Comparison of ENCODE assay signal across 8 mouse cellular contexts in genomic region chr5:114587908-114588307, GRCm38 (mm10). TPM values are rescaled to one million over a fixed set of nuclear protein-coding genes. Genes with fewer than 3 reads are reported as not detected.
DNase-seq lines count a peak whose midpoint lies in the region; ATAC-seq lines count a peak whose summit lies in the region.

No protein-coding gene starts in this region.

- H3K4me2 ChIP-seq in forebrain, embryonic 11.5 days (ENCODE audit: low read depth, low read length, severe bottlenecking): no peak overlapping the region
- no peak overlapping the region for H3K4me2 ChIP-seq in forebrain, embryonic 16.5 days (ENCODE audit: low read length)
- no peak overlapping the region for H3K4me2 ChIP-seq in embryonic facial prominence, embryonic 14.5 days (ENCODE audit: low read depth, low read length)
- no peak overlapping the region for H3K4me2 ChIP-seq in liver, embryonic 11.5 days

- peaks cover 75% of the 10 kb centered on the region for H3K4me1 ChIP-seq in forebrain, embryonic 11.5 days (replicated peaks; ENCODE audit: control insufficient read depth, insufficient read depth, low read length)
- H3K4me1 ChIP-seq in forebrain, embryonic 16.5 days (replicated peaks; ENCODE audit: control insufficient read depth, insufficient read depth, low read length): peaks cover 72% of the 10 kb centered on the region
- peaks cover 12% of the 10 kb centered on the region for H3K4me1 ChIP-seq in embryonic facial prominence, embryonic 14.5 days (ENCODE audit: control insufficient read depth, insufficient read depth, low read length)
- peaks cover 55% of the 10 kb centered on the region for H3K4me1 ChIP-seq in liver, embryonic 11.5 days (replicated peaks; ENCODE audit: control insufficient read depth, insufficient read depth, low read length)

- peak; percentile 80 for DNase-seq in forebrain, embryonic 11.5 days (ENCODE audit: low spot score)
- DNase-seq in CD4-positive helper T cell, adult 2 months (ENCODE audit: low read depth, low spot score): peak; percentile 59
- peak; percentile 87 for DNase-seq in embryonic facial prominence, embryonic 14.5 days (ENCODE audit: low spot score)
- peak; percentile 69 for DNase-seq in liver, embryonic 11.5 days (ENCODE audit: low spot score)
- peak; percentile 68 to 78 for DNase-seq in spleen, adult 18-20 months
- DNase-seq in layer of hippocampus, postnatal 36 days: no peak
- DNase-seq in right cerebral cortex, postnatal 4 days: no peak

- no peak overlapping the region for H3K27ac ChIP-seq in forebrain, embryonic 11.5 days (ENCODE audit: low read depth, low read length)
- H3K27ac ChIP-seq in forebrain, embryonic 16.5 days (ENCODE audit: low read length): no peak overlapping the region
- H3K27ac ChIP-seq in embryonic facial prominence, embryonic 14.5 days (replicated peaks; ENCODE audit: low read depth, low read length): no peak overlapping the region
- no peak overlapping the region for H3K27ac ChIP-seq in liver, embryonic 11.5 days (ENCODE audit: low read depth, low read length)

- H3K27me3 ChIP-seq in forebrain, embryonic 11.5 days (ENCODE audit: control insufficient read depth, insufficient read depth, low read length): no peaks in the 10 kb centered on the region
- H3K27me3 ChIP-seq in forebrain, embryonic 16.5 days (replicated peaks; ENCODE audit: control insufficient read depth, insufficient read depth, low read length): peaks cover 45% of the 10 kb centered on the region
- H3K27me3 ChIP-seq in embryonic facial prominence, embryonic 14.5 days (replicated peaks; ENCODE audit: control insufficient read depth, insufficient read depth, low read length): no peaks in the 10 kb centered on the region; the same call in 1 of the 2 replicates
- peaks cover 4% of the 10 kb centered on the region for H3K27me3 ChIP-seq in liver, embryonic 11.5 days (replicated peaks; ENCODE audit: control insufficient read depth, insufficient read depth, low read length)

- no peaks in the 10 kb centered on the region for H3K9me3 ChIP-seq in forebrain, embryonic 11.5 days (ENCODE audit: control insufficient read depth, low read length)
- H3K9me3 ChIP-seq in forebrain, embryonic 16.5 days (ENCODE audit: control insufficient read depth, low read length): no peaks in the 10 kb centered on the region
- H3K9me3 ChIP-seq in embryonic facial prominence, embryonic 14.5 days (ENCODE audit: control insufficient read depth, low read length): no peaks in the 10 kb centered on the region
- no peaks in the 10 kb centered on the region for H3K9me3 ChIP-seq in liver, embryonic 11.5 days (ENCODE audit: control insufficient read depth, low read length)

- H3K36me3 ChIP-seq in forebrain, embryonic 11.5 days (ENCODE audit: control insufficient read depth, insufficient read depth, low read length): no peaks in the 10 kb centered on the region
- H3K36me3 ChIP-seq in forebrain, embryonic 16.5 days (ENCODE audit: control insufficient read depth, insufficient read depth): no peaks in the 10 kb centered on the region
- no peaks in the 10 kb centered on the region for H3K36me3 ChIP-seq in embryonic facial prominence, embryonic 14.5 days (ENCODE audit: control insufficient read depth, insufficient read depth, low read length)
- no peaks in the 10 kb centered on the region for H3K36me3 ChIP-seq in liver, embryonic 11.5 days (ENCODE audit: control insufficient read depth, insufficient read depth, low read length)

- H3K9ac ChIP-seq in forebrain, embryonic 11.5 days (ENCODE audit: low read length): no peak overlapping the region
- no peak overlapping the region for H3K9ac ChIP-seq in forebrain, embryonic 16.5 days (replicated peaks; ENCODE audit: low read depth, low read length)
- no peak overlapping the region for H3K9ac ChIP-seq in embryonic facial prominence, embryonic 14.5 days (ENCODE audit: low read depth, low read length)
- no peak overlapping the region for H3K9ac ChIP-seq in liver, embryonic 11.5 days (ENCODE audit: low read depth, low read length)

- WGBS in forebrain, embryonic 11.5 days: 38% methylated on average over 9 of the region's 9 CpGs
- 45% methylated on average over 9 of the region's 9 CpGs for WGBS in forebrain, embryonic 16.5 days
- WGBS in embryonic facial prominence, embryonic 14.5 days: 30% methylated on average over 9 of the region's 9 CpGs
- 37% methylated on average over 9 of the region's 9 CpGs for WGBS in liver, embryonic 11.5 days

- no peak for ATAC-seq in forebrain, embryonic 11.5 days (replicated peaks; ENCODE audit: low FRiP score)
- no peak for ATAC-seq in forebrain, embryonic 16.5 days
- no peak for ATAC-seq in embryonic facial prominence, embryonic 14.5 days (ENCODE audit: low read depth)
- ATAC-seq in liver, embryonic 11.5 days (replicated peaks; ENCODE audit: low FRiP score): no peak

- H3K4me3 ChIP-seq in forebrain, embryonic 11.5 days (ENCODE audit: low read depth, low read length): no peak overlapping the region
- no peak overlapping the region for H3K4me3 ChIP-seq in forebrain, embryonic 16.5 days (replicated peaks; ENCODE audit: low read length)
- no peak overlapping the region for H3K4me3 ChIP-seq in embryonic facial prominence, embryonic 14.5 days (ENCODE audit: low read depth, low read length)
- no peak overlapping the region for H3K4me3 ChIP-seq in liver, embryonic 11.5 days (ENCODE audit: low read depth, low read length)

RNA-seq across cellular contexts. Expression of gene Fam222a, which starts 20.1 kb away (rescaled TPM):
- 8.7 and 9.4 TPM in 2 replicates for polyA plus RNA-seq in forebrain, embryonic 11.5 days (2014; fragmentation: Nextera tagmentation; extraction: Ambion mirVana)
- 4.3 and 4.4 TPM in 2 replicates for polyA plus RNA-seq in forebrain, embryonic 16.5 days (2015; fragmentation: Nextera tagmentation; extraction: Ambion mirVana)
- polyA plus RNA-seq in embryonic facial prominence, embryonic 14.5 days (2014; fragmentation: Nextera tagmentation; extraction: Ambion mirVana): 1.4 and 1.6 TPM in 2 replicates
- 2.2 and 2.3 TPM in 2 replicates for polyA plus RNA-seq in liver, embryonic 11.5 days (2014; fragmentation: Nextera tagmentation; extraction: Ambion mirVana)
- total RNA-seq in layer of hippocampus, postnatal 36 days (2021): 1 to 10 TPM; 4.6 to 5.8 TPM

Comparison
In these comparisons a context has a peak if more than half of its experiments do, and no peak if none do; other contexts are left out.
1. DNase-seq: peak in forebrain, embryonic 11.5 days (single experiment), CD4-positive helper T cell, adult 2 months (single experiment), embryonic facial prominence, embryonic 14.5 days (single experiment), liver, embryonic 11.5 days (single experiment) and spleen, adult 18-20 months (2 of 2); none in layer of hippocampus, postnatal 36 days (0 of 2) and right cerebral cortex, postnatal 4 days (single experiment).